Mouse (Mus musculus): Measurements from ENCODE around the gene Fads3.

Fads3 gene

GRCm38 (mm10) chr19:10066502-10066901, 25.1 kb downstream of the Fads3 start:
- no peak for DNase-seq (ENCODE audit: low read depth, low spot score)

GRCm38 (mm10) chr19:10067701-10068100, 26.3 kb downstream of the Fads3 start:
- DNase-seq (ENCODE audit: low read depth, low spot score), result no peak

DNA sequence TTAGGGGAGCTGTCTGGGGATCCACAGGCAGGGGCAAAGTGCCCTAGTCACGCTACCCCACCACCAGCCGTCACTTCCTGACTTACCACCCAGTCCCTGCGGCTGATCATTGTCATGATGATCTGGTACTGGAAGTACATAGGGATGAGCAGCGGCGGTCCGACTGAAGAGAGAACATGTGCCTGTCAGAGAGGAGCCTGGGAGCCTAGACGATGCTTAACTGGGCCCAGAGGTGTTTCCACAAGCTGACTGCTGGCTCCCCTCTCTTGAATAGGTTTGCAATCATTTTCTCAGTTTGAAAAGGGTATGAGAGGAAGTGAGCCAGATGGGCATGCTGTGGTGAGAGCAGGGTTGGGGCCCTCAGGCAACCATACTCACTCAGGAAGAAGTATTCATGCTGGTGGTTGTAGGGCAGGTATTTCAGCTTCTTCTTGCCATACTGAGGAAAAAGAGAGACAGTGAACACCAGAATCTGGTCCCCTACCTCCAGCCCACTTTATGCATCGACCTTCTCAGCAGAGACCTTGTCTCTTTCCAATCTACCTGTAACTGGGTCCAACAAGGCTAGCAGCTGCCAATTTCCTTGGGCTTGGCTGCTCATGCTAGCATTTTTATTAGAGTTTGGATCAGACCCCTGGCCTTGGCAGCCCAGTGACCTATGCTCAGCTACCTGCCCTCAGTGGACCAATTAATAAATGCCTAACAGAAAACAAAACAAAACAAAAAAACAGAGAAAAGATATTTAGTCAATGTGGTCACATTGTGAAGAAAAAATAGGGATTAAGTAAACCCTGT, 29.0 kb downstream of the Fads3 start:
- DNase-seq (ENCODE audit: low read depth, low spot score), result no peak

DNA sequence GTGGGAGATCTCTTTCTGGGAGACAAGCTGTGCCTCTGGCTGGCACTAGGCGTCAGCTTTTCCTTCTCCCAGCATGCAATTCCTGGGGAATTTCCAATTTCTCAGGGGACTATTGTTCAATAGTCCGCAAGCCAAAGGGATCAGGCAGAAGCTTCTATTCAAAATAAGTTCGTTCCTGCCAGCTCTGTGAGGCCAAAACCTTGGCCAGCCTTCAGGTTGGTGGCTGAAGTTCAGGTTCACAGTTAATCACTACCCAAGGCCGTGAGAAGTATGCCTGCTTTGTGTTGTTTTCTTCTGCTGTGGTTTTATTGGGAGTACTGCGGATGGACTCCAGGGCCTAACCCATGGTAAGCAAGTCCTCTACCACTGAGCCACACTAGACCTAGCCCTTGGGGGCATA, 29.8 kb downstream of the Fads3 start:
- DNase-seq (ENCODE audit: low read depth, low spot score), result no peak

DNA sequence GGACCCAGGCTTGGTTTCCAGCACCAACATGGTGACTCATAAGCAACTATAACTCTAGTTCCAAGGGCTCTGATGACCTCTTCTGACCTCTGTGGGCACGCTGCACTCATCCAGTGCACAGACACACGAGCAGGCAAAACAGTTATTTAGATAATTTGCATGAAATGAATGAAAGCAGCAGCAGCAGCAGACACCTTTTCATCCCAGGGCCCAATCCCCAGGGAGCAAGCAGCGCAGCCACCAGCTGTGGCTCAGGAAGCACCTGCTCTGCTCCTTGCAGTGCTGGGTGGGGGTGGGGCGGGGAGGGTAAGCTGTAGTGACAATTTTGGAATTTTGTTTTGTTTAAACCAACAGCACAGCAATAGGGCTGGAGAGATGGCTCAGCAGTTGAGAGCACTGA, 30.5 kb downstream of the Fads3 start:
- peak; percentile 15 for DNase-seq (ENCODE audit: low read depth, low spot score)

DNA sequence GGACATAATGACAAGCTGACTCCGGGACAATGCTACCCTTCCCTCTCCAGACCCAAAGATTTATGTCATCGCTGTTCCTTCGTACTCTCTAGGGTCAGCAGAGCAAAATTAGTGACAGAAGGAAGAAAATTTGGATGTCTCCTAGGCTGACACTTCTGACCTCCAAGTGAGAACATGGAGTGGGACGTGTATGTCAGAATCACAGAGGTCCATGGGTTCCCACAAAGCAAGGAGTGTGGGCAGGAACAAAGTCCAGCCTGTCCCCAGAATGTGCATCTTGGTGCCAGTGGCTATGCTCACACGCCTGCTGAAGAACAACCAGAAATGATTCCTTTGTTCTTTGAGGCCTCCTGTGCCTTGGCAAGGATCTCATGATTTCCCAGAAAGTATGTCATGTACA, 31.8 kb downstream of the Fads3 start:
- DNase-seq (ENCODE audit: low read depth, low spot score), result no peak

DNA sequence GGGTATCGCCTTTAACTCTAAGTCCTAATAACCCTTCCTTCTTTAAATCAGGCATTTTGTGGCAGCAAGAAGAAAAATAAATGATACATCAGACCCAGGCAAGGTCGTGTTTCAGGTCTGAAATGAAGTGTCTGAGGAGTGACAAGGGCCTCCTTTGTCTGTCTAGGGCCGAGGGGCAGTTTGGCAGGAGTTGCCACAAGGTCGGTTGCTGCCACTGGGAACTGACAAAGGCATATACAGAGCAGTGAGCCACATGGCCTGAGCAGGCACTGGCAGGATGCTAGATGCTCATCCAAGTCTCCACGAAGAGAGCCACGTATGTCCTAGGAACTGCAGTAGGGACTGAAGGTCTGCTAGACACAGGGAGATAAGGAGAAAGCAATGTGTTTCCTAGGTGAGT, 37.0 kb downstream of the Fads3 start:
- no peak for DNase-seq (ENCODE audit: low read depth, low spot score)

GRCm38 (mm10) chr19:10080384-10080783, 39.0 kb downstream of the Fads3 start:
- DNase-seq (ENCODE audit: low read depth, low spot score), result no peak

- no peak for DNase-seq (ENCODE audit: low read depth, low spot score)
Measured at GRCm38 (mm10) chr19:10082105-10082504, 40.7 kb downstream of the Fads3 start.

GRCm38 (mm10) chr19:10085454-10085853, 44.1 kb downstream of the Fads3 start:
- DNase-seq (ENCODE audit: low read depth, low spot score), result no peak

DNA sequence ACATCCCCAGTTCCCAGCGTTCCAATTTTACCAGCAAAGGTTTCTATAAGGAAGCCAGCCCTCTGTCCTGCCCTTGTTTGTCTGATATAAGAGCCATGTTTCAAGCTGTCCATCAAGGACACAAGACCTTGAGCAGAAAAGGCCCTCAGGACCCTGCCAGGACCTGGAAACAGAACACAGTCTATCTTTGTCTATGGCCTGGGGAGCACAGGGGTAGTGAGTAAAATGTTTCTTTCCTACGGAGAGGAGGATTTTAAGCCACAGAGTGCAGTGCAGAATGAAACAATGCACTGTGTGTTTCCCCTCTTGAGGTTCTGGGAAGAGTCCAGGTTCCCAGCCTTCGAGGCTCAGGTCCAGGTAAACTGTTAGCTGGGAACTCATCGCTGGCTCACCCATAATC, 45.6 kb downstream of the Fads3 start:
- no peak for DNase-seq (ENCODE audit: low read depth, low spot score)

GRCm38 (mm10) chr19:10093829-10094228, 52.5 kb downstream of the Fads3 start:
- no peak for DNase-seq (ENCODE audit: low read depth, low spot score)

- no peak for DNase-seq (ENCODE audit: low read depth, low spot score)
Measured at GRCm38 (mm10) chr19:10094695-10095094, 53.3 kb downstream of the Fads3 start.

GRCm38 (mm10) chr19:10096371-10096876, 55.1 kb downstream of the Fads3 start:
- DNase-seq (ENCODE audit: low read depth, low spot score), result no peak

DNA sequence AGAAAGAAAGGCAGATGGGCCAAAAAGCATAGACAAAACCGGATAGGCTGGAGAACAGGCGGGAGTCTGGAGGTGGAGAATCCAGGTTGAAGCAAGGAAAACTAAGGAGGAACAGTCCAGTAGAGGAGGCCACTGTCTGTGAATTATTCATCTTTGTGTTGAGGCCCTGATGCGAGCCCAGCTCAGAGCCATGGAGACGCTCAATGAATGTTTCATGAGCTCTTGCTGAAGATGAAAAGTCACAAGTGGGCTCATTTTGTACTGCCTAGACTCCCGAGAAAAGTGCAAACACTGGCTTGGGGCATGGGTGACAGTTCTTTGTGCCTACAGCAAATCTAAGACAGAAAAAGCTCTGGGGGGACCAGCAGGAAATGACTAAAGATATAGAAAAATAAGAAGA, 56.5 kb downstream of the Fads3 start:
- DNase-seq (ENCODE audit: low read depth, low spot score), result no peak

GRCm38 (mm10) chr19:10100631-10101071, 59.3 kb downstream of the Fads3 start:
- peak; percentile 72 for DNase-seq (ENCODE audit: low read depth, low spot score)

DNA sequence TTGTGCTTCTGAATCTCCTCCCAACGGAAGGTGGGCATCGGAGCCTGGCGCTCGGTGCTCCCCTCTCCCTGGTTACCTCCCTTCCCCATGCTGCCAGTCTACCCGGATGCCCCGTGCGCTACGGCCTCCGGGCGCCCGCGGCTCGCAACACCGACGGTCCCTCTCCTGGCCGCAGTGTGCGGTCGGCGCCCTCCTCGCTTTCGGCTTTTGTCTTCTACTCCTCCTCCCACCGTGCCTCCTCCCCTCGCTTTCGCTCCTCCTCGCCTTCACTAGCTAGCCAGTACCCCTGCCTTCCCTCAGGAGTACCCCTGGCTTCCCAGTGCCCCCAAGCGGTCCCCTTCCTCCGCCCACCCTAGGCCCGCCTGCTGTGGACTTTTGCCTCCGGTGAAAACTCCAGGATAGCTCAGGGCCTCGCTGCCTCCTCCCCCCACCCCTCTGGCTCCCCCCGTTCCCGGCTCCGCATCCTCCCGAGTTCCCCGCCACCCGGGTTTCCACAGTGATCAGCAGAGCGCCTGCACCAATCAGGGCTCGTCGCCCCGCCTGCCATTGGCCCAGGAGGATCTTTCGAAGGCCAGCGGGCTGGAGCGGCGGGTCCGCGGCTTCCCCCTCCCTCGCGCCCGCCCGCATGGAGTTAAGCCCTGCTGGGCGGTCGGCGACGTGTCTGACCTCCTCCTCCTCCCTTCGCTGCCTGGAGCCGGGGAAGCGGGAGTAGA, 60.1 kb downstream of the Fads3 start, which contains the start of gene Fads2:
TSS of gene Fads2 (minus strand) at position 406 of the 713 bp plus-strand sequence.
- peak; percentile 87 for DNase-seq (ENCODE audit: low read depth, low spot score)

DNA sequence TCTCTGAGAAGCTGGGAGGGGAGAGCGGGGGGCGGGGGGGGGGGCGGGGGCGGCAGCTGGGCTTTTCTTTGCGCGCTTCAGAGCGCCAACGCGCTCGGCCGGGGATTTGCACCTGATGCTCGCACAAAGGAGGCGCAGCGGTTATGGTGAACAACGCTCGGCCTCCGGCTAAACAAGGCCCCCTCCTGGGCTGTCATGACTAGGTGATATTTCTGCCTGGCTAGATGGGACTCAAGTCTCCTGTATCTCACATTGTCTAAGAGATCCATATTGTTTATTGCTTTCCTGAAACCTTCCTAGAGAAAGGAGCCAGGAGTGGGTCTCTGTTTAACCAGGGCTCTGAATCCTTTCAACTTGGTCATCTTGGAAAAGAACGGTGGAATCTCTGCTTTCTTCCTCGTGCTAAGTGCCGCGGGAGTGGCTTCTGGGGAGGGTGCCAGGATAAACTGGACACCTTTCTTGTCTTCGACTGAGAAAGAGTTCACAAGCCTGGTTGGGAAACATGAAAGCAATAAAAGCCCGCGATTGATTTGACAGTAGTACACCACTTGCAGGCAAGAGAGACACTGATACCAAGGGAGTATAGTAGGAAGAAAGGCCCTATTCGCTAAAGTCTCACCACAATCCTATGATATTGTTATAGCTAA, 60.8 kb downstream of the Fads3 start:
- DNase-seq (ENCODE audit: low read depth, low spot score), result no peak

GRCm38 (mm10) chr19:10104234-10104633, 62.9 kb downstream of the Fads3 start:
- DNase-seq (ENCODE audit: low read depth, low spot score), result no peak

- DNase-seq (ENCODE audit: low read depth, low spot score), result no peak
Measured at GRCm38 (mm10) chr19:10105034-10105493, 63.7 kb downstream of the Fads3 start.

DNA sequence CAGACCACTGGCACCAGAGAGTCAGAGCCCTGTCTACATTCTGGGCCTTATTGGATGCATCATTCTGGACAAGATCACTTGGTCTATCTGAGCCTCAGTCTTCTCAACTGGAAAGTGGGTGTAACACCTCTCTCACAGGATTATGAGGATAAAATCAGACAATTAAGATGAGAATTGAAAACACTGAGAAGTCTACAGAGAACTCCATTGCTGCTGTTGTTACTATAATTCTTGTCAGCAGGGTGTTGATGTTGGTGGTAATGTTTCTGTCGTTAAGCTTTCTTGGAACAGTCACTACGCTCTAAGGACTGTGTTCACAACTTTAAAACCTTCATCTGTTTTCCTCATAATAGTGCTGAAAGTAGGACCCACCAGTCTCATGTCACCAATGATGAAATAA, 65.3 kb downstream of the Fads3 start:
- DNase-seq (ENCODE audit: low read depth, low spot score), result no peak

DNA sequence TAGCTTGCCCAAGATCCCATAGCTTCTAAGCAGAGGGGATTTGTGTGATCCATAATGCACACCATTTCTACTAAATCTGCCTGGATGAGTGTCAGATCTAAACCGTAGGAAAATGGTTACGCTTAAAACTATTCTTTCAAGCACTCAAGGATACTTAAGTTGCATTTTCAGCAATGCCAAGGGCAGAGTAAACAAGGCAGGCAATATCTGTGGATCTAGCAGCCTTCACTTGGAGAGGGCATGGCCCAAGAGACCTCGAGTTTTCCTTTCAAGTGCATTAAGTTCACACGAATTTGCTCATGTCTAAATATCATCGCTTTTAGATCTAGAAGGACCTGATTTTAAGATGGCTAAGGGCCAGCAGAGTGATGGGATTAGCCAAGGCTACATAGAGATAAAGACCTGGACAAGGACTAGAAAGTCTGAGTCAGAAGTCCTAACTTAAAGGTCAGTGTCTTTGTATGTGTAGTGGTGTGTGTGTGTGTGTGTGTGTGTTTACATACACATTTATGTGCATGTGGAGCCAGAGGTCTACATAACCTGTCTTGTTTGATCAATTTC, 65.8 kb downstream of the Fads3 start:
- no peak for DNase-seq (ENCODE audit: low read depth, low spot score)

Data from ES-CJ7 (cell line).